Mouse (Mus musculus) heart, adult 2 months (tissue): ENCODE results near the gene Muc4. TPM values are rescaled to one million over a fixed set of nuclear protein-coding genes. Genes with fewer than 3 reads are reported as not detected.

ENCODE experiments used
- DNase-seq, 2 experiments: peaks; one replicate each; pipeline ENCODE4 v3.0.0; 2021
- H3K27ac ChIP-seq: fragments of 200-600 bp; 2 replicates; pipeline ENCODE4 v1.8.1; 2022
- H3K27me3 ChIP-seq: fragments of 200-500 bp; 2 replicates; pipeline ENCODE4 v1.6.1; 2012; ENCODE audit warnings: mild to moderate bottlenecking, low read length, inconsistent platforms, mixed read lengths; ENCODE audit not compliant: control insufficient read depth, insufficient read depth
- H3K36me3 ChIP-seq: fragments of 200-500 bp; 2 replicates; pipeline ENCODE4 v1.6.1; 2012; ENCODE audit warnings: low read length, inconsistent platforms; ENCODE audit not compliant: control insufficient read depth, insufficient read depth
- H3K4me1 ChIP-seq: fragments of 200-500 bp; 2 replicates; pipeline ENCODE4 v1.6.1; 2011; ENCODE audit warnings: low read length; ENCODE audit not compliant: control insufficient read depth, insufficient read depth
- H3K4me3 ChIP-seq: fragments of 200-600 bp; 2 replicates; pipeline ENCODE4 v1.8.1; 2022
- H3K79me2 ChIP-seq: fragments of 200-500 bp; replicated peaks from 2 replicates; pipeline ENCODE4 v1.6.1; 2012; ENCODE audit warnings: mild to moderate bottlenecking, inconsistent platforms, low read length, moderate library complexity, mixed read lengths; ENCODE audit not compliant: control insufficient read depth, insufficient read depth
- H3K9ac ChIP-seq: fragments of 200-500 bp; 2 replicates; pipeline ENCODE4 v1.6.1; 2012; ENCODE audit warnings: low read depth, mild to moderate bottlenecking, control low read depth, inconsistent platforms, low read length, mixed read lengths
- CTCF ChIP-seq: fragments of 200-600 bp; IDR thresholded peaks from 2 replicates; pipeline ENCODE4 v1.8.1; 2022; ENCODE audit warnings: antibody characterized with exemption, mild to moderate bottlenecking, moderate library complexity
- EP300 ChIP-seq: fragments of 200-500 bp; IDR thresholded peaks from 2 replicates; pipeline ENCODE4 v1.6.1; 2011; ENCODE audit warnings: low read depth, low read length, control low read depth; ENCODE audit not compliant: insufficient read depth
- POLR2A ChIP-seq: fragments of 200-500 bp; IDR thresholded peaks from 2 replicates; pipeline ENCODE4 v1.6.1; 2011; ENCODE audit warnings: mild to moderate bottlenecking, low read depth, low read length, control low read depth; ENCODE audit not compliant: insufficient read depth
- WGBS: fragments of 180-500 bp; shearing (Covaris S2); methylation state at CpG from one replicate; pipeline ENCODE4 v1.1.7; 2018; 5-methylcytosine and 5-hydroxymethylcytosine counted together
- intact Hi-C: fragments of 180-260 bp; cut with DNase I; formaldehyde crosslinking; loops from one replicate; pipeline ENCODE4 v1.15.1; 2025
- polyA plus RNA-seq: library from polyadenylated mRNA; depleted of rRNA; stranded (reverse); fragments of >200 nt; gene quantifications from 2 replicates; pipeline ENCODE4 v1.2.3, GENCODE M21; 2012
- total RNA-seq, 2 experiments: library from RNA; stranded (reverse); gene quantifications; 2 replicates each; pipeline ENCODE4 v1.2.3; 2021

Gene Muc4
- total and polyA plus RNA-seq, 3 experiments: 0.18 to 2.5 (median 0.21) TPM

- H3K4me1 ChIP-seq: peaks cover 6% of the 10 kb centered on the region
- H3K79me2 ChIP-seq: no peaks in the 10 kb centered on the region
- peak overlapping the region; percentile 80 for H3K27ac ChIP-seq
- H3K27me3 ChIP-seq: no peaks in the 10 kb centered on the region
- H3K9ac ChIP-seq: no peak overlapping the region
- no peak for TF ChIP-seq POLR2A
- no peak overlapping the region for H3K4me3 ChIP-seq
- no peaks in the 10 kb centered on the region for H3K36me3 ChIP-seq
- peak; percentile 79 to 85 for DNase-seq
- intact Hi-C loops: no loop called here
- 21% methylated on average over 6 of the region's 6 CpGs for WGBS
These were observed 67.7 kb downstream of the Muc4 start for GRCm38 (mm10) chr16:32803252-32803853.

GRCm38 (mm10) chr16:32803901-32804300 is 68.2 kb downstream of the Muc4 start:
- 52% methylated on average over 5 of the region's 5 CpGs for WGBS
- Histone ChIP-seq H3K79me2 (no peaks in the 10 kb centered on the region), H3K27ac (peak overlapping the region; percentile 80; the same call in 1 of the 2 replicates), H3K4me1 (peaks cover 6% of the 10 kb centered on the region), H3K27me3 (no peaks in the 10 kb centered on the region), H3K36me3 (no peaks in the 10 kb centered on the region), H3K4me3 (no peak overlapping the region), H3K9ac (no peak overlapping the region)
- no peak for DNase-seq
- no peak for TF ChIP-seq POLR2A
- no peak for TF ChIP-seq EP300
- TF ChIP-seq CTCF: no peak
- intact Hi-C loops: no loop called here

GRCm38 (mm10) chr16:32805151-32805550 is 69.5 kb downstream of the Muc4 start:
- intact Hi-C loops: no loop called here
- H3K36me3 ChIP-seq: no peaks in the 10 kb centered on the region
- no peak overlapping the region for H3K9ac ChIP-seq
- WGBS: 69% methylated on average over 7 of the region's 7 CpGs
- H3K27me3 ChIP-seq: no peaks in the 10 kb centered on the region
- H3K4me3 ChIP-seq: no peak overlapping the region
- no peak for TF ChIP-seq POLR2A
- no peak for TF ChIP-seq EP300
- TF ChIP-seq CTCF: no peak
- peaks cover 6% of the 10 kb centered on the region for H3K4me1 ChIP-seq
- no peak overlapping the region for H3K27ac ChIP-seq
- H3K79me2 ChIP-seq: no peaks in the 10 kb centered on the region
- DNase-seq: no peak

- Histone ChIP-seq H3K27ac (no peak overlapping the region), H3K27me3 (no peaks in the 10 kb centered on the region), H3K4me1 (peaks cover 6% of the 10 kb centered on the region), H3K36me3 (no peaks in the 10 kb centered on the region), H3K4me3 (no peak overlapping the region), H3K9ac (no peak overlapping the region), H3K79me2 (no peaks in the 10 kb centered on the region)
- intact Hi-C loops: no loop called here
- DNase-seq: no peak
- 79% methylated on average over 8 of the region's 8 CpGs for WGBS
- TF ChIP-seq POLR2A (no peak), CTCF (no peak), EP300 (no peak)
These were observed 71.9 kb downstream of the Muc4 start for GRCm38 (mm10) chr16:32807408-32808185.

- no peak for DNase-seq
- Histone ChIP-seq H3K4me3 (no peak within 1 kb of the TSS), H3K9ac (no peak within 1 kb of the TSS), H3K36me3 (no peaks in the 10 kb centered on the region), H3K27ac (peak within 1 kb of the TSS; percentile 21), H3K79me2 (no peaks in the 10 kb centered on the region), H3K4me1 (peaks cover 5% of the 10 kb centered on the region), H3K27me3 (no peaks in the 10 kb centered on the region)
- TF ChIP-seq POLR2A (no peak), CTCF (no peak), EP300 (no peak)
- WGBS: 91% methylated on average over 4 of the region's 4 CpGs
- intact Hi-C loops: loop anchor here (5.0 kb wide), 4 partner anchors 42 to 347 kb away; no protein-coding TSS in a partner anchor
These were observed 74.6 kb downstream of the Muc4 start, which contains the start of gene Smbd1 for GRCm38 (mm10) chr16:32810321-32810720. Gene Smbd1, minus strand, starts transcription at chr16:32810477.

- peaks cover 5% of the 10 kb centered on the region for H3K4me1 ChIP-seq
- peak overlapping the region; percentile 63 for H3K27ac ChIP-seq
- no peaks in the 10 kb centered on the region for H3K36me3 ChIP-seq
- H3K9ac ChIP-seq: no peak overlapping the region
- peak; percentile 85 to 88 for DNase-seq
- TF ChIP-seq CTCF (peak; percentile 75), EP300 (peak; percentile 85), POLR2A (no peak)
- H3K27me3 ChIP-seq: no peaks in the 10 kb centered on the region
- H3K4me3 ChIP-seq: no peak overlapping the region
- under 1% methylated on average over 9 of the region's 9 CpGs for WGBS
- H3K79me2 ChIP-seq: no peaks in the 10 kb centered on the region
- intact Hi-C loops: loop anchor here (5.0 kb wide), 4 partner anchors 39 to 344 kb away; no protein-coding TSS in a partner anchor
These were observed 77.2 kb downstream of the Muc4 start for GRCm38 (mm10) chr16:32812888-32813361.
